Mouse (Mus musculus) CH12.LX (cell line): ENCODE measurements around the gene 9930021J03Rik. TPM values are rescaled to one million over a fixed set of nuclear protein-coding genes. Genes with fewer than 3 reads are reported as not detected.

Experiments
- DNase-seq: peaks from one replicate; pipeline ENCODE4 v3.0.0-alpha.2; 2013; ENCODE audit errors: extremely low read depth
- H3K27ac ChIP-seq: 2 replicates; pipeline ENCODE4 v1.5.1; 2012; ENCODE audit warnings: low read depth, mild to moderate bottlenecking, control low read depth, moderate library complexity; ENCODE audit not compliant: insufficient read depth
- H3K27me3 ChIP-seq: replicated peaks from 2 replicates; pipeline ENCODE3; 2012; ENCODE audit warnings: inconsistent platforms
- H3K36me3 ChIP-seq, 2 experiments: replicated peaks in 1 of 2; 2 replicates each; pipeline versions ENCODE3 to v1.6.1; 2012; ENCODE audit warnings: inconsistent platforms in 1 of 2, low read length in 1 of 2, mild to moderate bottlenecking in 1 of 2, mixed read lengths in 1 of 2, moderate library complexity in 1 of 2; ENCODE audit not compliant: control insufficient read depth in 1 of 2, insufficient read depth in 1 of 2
- H3K4me1 ChIP-seq, 2 experiments: 2 replicates each; pipeline ENCODE4 v1.6.1; 2012; ENCODE audit warnings: inconsistent platforms in 1 of 2, moderate library complexity in 1 of 2; ENCODE audit not compliant: insufficient read depth in 2 of 2, control insufficient read depth in 1 of 2
- H3K4me2 ChIP-seq: 2 replicates; pipeline ENCODE4 v1.6.1; 2012; ENCODE audit warnings: low read depth, mild to moderate bottlenecking, control low read depth; ENCODE audit not compliant: poor library complexity, insufficient read depth, severe bottlenecking
- H3K4me3 ChIP-seq, 3 experiments: fragments of 150-350 bp in 1 of 3; sonication (generic) in 1 of 3; replicated peaks in 1 of 3; 2 replicates each; pipeline versions ENCODE3 to v1.5.1; 2011 to 2012; ENCODE audit warnings: low read depth in 2 of 3, low read length in 2 of 3, mild to moderate bottlenecking in 2 of 3, moderate library complexity in 2 of 3, control low read depth in 1 of 3, improper control_type of control experiment in 1 of 3, inconsistent platforms in 1 of 3, mixed read lengths in 1 of 3; ENCODE audit not compliant: poor library complexity in 1 of 3
- H3K79me2 ChIP-seq: replicated peaks from 2 replicates; pipeline ENCODE4 v1.6.1; 2012; ENCODE audit warnings: mild to moderate bottlenecking, moderate library complexity; ENCODE audit not compliant: control insufficient read depth, poor library complexity, insufficient read depth, severe bottlenecking; ENCODE audit errors: extremely low read depth
- H3K9ac ChIP-seq: 2 replicates; pipeline ENCODE4 v1.6.1; 2012; ENCODE audit warnings: low read depth, mild to moderate bottlenecking, control low read depth, moderate library complexity; ENCODE audit not compliant: insufficient read depth
- H3K9me3 ChIP-seq: replicated peaks from 2 replicates; pipeline ENCODE3; 2012; ENCODE audit warnings: low read length, inconsistent platforms, mixed read lengths
- BHLHE40 ChIP-seq: IDR thresholded peaks from 2 replicates; pipeline ENCODE4 v1.6.1; 2011; ENCODE audit warnings: mild to moderate bottlenecking, low read depth, low read length, improper control_type of control experiment
- CHD1 ChIP-seq: IDR thresholded peaks from 2 replicates; pipeline ENCODE4 v1.6.1; 2012; ENCODE audit warnings: low read depth, low read length, improper control_type of control experiment, inconsistent platforms
- CHD2 ChIP-seq: IDR thresholded peaks from 2 replicates; pipeline ENCODE4 v1.6.1; 2011; ENCODE audit warnings: low read length, improper control_type of control experiment
- CTCF ChIP-seq, 2 experiments: IDR thresholded peaks in 1 of 2; conservative IDR thresholded peaks in 1 of 2; 2 replicates each; pipeline ENCODE4 v1.5.1; 2011 to 2012; ENCODE audit warnings: low read depth in 2 of 2, low read length in 2 of 2, improper control_type of control experiment in 1 of 2, inconsistent platforms in 1 of 2, mild to moderate bottlenecking in 1 of 2, moderate library complexity in 1 of 2
- E2F4 ChIP-seq: IDR thresholded peaks from 2 replicates; pipeline ENCODE4 v1.6.1; 2011; ENCODE audit warnings: low read depth, low read length, improper control_type of control experiment; ENCODE audit not compliant: insufficient replicate concordance
- EP300 ChIP-seq: IDR thresholded peaks from 2 replicates; pipeline ENCODE4 v1.6.1; 2011; ENCODE audit warnings: low read length, improper control_type of control experiment
- ETS1 ChIP-seq: conservative IDR thresholded peaks from 2 replicates; pipeline ENCODE4 v1.6.1; 2012; ENCODE audit warnings: low read depth, mild to moderate bottlenecking, inconsistent platforms, low read length, improper control_type of control experiment, moderate library complexity
- GABPA ChIP-seq: IDR thresholded peaks from 2 replicates; pipeline ENCODE4 v1.6.1; 2012; ENCODE audit warnings: low read depth, low read length, improper control_type of control experiment, inconsistent platforms; ENCODE audit not compliant: insufficient replicate concordance
- HCFC1 ChIP-seq: IDR thresholded peaks from 2 replicates; pipeline ENCODE4 v1.6.1; 2012; ENCODE audit warnings: low read depth, mild to moderate bottlenecking, inconsistent platforms, low read length, improper control_type of control experiment
- IRF4 ChIP-seq: IDR thresholded peaks from 2 replicates; pipeline ENCODE4 v1.6.1; 2014; ENCODE audit warnings: low read depth, mild to moderate bottlenecking, inconsistent platforms, low read length, improper control_type of control experiment
- MAFK ChIP-seq: IDR thresholded peaks from 2 replicates; pipeline ENCODE4 v1.6.1; 2011; ENCODE audit warnings: low read length, improper control_type of control experiment; ENCODE audit not compliant: insufficient replicate concordance
- MAX ChIP-seq: IDR thresholded peaks from 2 replicates; pipeline ENCODE4 v1.6.1; 2011; ENCODE audit warnings: low read length, improper control_type of control experiment
- MEF2A ChIP-seq: IDR thresholded peaks from 2 replicates; pipeline ENCODE4 v1.6.1; 2014; ENCODE audit warnings: low read depth, mild to moderate bottlenecking, inconsistent platforms, low read length, improper control_type of control experiment, borderline replicate concordance
- MXI1 ChIP-seq: IDR thresholded peaks from 2 replicates; pipeline ENCODE4 v1.6.1; 2011; ENCODE audit warnings: mild to moderate bottlenecking, low read depth, low read length, improper control_type of control experiment
- MYC ChIP-seq: IDR thresholded peaks from 2 replicates; pipeline ENCODE4 v1.6.1; 2011; ENCODE audit warnings: low read depth, mild to moderate bottlenecking, improper control_type of control experiment, low read length
- NELFE ChIP-seq: IDR thresholded peaks from 2 replicates; pipeline ENCODE4 v1.6.1; 2011; ENCODE audit warnings: low read depth, low read length, improper control_type of control experiment
- NRF1 ChIP-seq: IDR thresholded peaks from 2 replicates; pipeline ENCODE4 v1.6.1; 2014; ENCODE audit warnings: low read depth, mild to moderate bottlenecking, inconsistent platforms, low read length, improper control_type of control experiment, moderate library complexity
- PAX5 ChIP-seq: IDR thresholded peaks from 2 replicates; pipeline ENCODE4 v1.6.1; 2012; ENCODE audit warnings: low read length, inconsistent platforms, mixed read lengths
- POLR2AphosphoS2 ChIP-seq: IDR thresholded peaks from 2 replicates; pipeline ENCODE4 v1.6.1; 2011; ENCODE audit warnings: low read depth, low read length, improper control_type of control experiment
- RAD21 ChIP-seq: IDR thresholded peaks from 2 replicates; pipeline ENCODE4 v1.6.1; 2011; ENCODE audit warnings: low read depth, mild to moderate bottlenecking, low read length, improper control_type of control experiment, moderate library complexity
- RCOR1 ChIP-seq: conservative IDR thresholded peaks from 2 replicates; pipeline ENCODE4 v1.6.1; 2012; ENCODE audit warnings: low read depth, mild to moderate bottlenecking, inconsistent platforms, low read length, improper control_type of control experiment
- SIN3A ChIP-seq: IDR thresholded peaks from 2 replicates; pipeline ENCODE4 v1.6.1; 2012; ENCODE audit warnings: low read length, improper control_type of control experiment, inconsistent platforms
- SMC3 ChIP-seq: IDR thresholded peaks from 2 replicates; pipeline ENCODE4 v1.6.1; 2011; ENCODE audit warnings: low read depth, low read length, improper control_type of control experiment
- TBP ChIP-seq: conservative IDR thresholded peaks from 2 replicates; pipeline ENCODE4 v1.6.1; 2011; ENCODE audit warnings: low read depth, low read length, improper control_type of control experiment
- TCF12 ChIP-seq: IDR thresholded peaks from 2 replicates; pipeline ENCODE4 v1.6.1; 2014; ENCODE audit warnings: low read depth, mild to moderate bottlenecking, inconsistent platforms, low read length, improper control_type of control experiment
- UBTF ChIP-seq: IDR thresholded peaks from 2 replicates; pipeline ENCODE4 v1.6.1; 2012; ENCODE audit warnings: low read depth, mild to moderate bottlenecking, inconsistent platforms, low read length, improper control_type of control experiment, moderate library complexity
- USF1 ChIP-seq: IDR thresholded peaks from 2 replicates; pipeline ENCODE4 v1.6.1; 2014; ENCODE audit warnings: low read depth, mild to moderate bottlenecking, inconsistent platforms, low read length, improper control_type of control experiment
- USF2 ChIP-seq: conservative IDR thresholded peaks from 2 replicates; pipeline ENCODE4 v1.6.1; 2011; ENCODE audit warnings: low read depth, low read length, improper control_type of control experiment
- ZC3H11A ChIP-seq: IDR thresholded peaks from 2 replicates; pipeline ENCODE4 v1.6.1; 2012; ENCODE audit warnings: low read depth, mild to moderate bottlenecking, inconsistent platforms, low read length, improper control_type of control experiment
- ZMIZ1 ChIP-seq: IDR thresholded peaks from 2 replicates; pipeline ENCODE4 v1.6.1; 2012; ENCODE audit warnings: low read depth, mild to moderate bottlenecking, inconsistent platforms, low read length, improper control_type of control experiment
- dilution Hi-C: fragments of 300-500 bp; cut with MboI; formaldehyde crosslinking; loops from 2 replicates; pipeline ENCODE4 v1.14.3; 2020; ENCODE audit warnings: low sequenced_read_pairs; ENCODE audit not compliant: extremely low pct_unique_long_range_greater_than_20kb, extremely low pct_ligation_motif_present
- in situ Hi-C: fragments of 300-500 bp; cut with MboI; formaldehyde crosslinking; loops from 3 replicates; pipeline ENCODE4 v1.14.3; 2019; ENCODE audit warnings: low sequenced_read_pairs, low pct_ligation_motif_present, low pct_unique_long_range_greater_than_20kb, mixed read lengths
- polyA plus RNA-seq: library from polyadenylated mRNA; unstranded; fragments of >175 nt; gene quantifications from 2 replicates; pipeline ENCODE4 v1.2.1, GENCODE M21; 2012; ENCODE audit warnings: low read depth; ENCODE audit not compliant: insufficient read length
- total RNA-seq, 2 experiments: library from RNA; depleted of rRNA; stranded (reverse); fragments of 300-350 nt in 1 of 2; fragments of >200 nt in 1 of 2; gene quantifications; 2 replicates each; pipeline ENCODE4 v1.2.3; 2012 to 2014

9930021J03Rik gene
- total and polyA plus RNA-seq, 3 experiments, result 4.2 to 8.7 (median 7.8) TPM

DNA sequence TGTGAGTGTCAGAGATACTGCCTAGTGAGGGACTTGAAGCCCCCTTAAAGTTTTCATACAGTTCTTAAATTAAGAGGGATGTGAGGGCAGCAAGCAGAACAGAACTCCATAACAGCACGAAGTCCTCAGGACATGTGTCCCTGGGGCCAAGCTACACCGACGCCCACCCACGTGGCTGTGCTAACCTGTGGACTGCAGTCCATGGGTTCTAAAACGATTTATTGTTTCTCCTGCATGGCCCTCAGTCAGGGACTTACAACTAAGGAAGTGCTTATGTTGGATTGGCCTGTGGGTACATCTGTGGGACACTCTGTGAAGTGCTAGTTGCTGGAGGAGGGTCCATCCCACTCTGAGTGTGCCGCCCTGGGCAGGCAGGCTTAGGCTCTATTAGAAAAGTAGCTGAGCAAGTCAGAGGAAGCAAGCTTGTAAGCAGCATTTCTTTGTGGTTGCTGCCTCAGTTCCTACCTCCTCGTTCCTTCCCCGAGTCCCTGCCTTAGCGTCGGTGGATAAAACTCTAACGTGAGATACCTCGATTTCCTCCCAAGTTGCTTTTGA, 17.7 kb upstream of the 9930021J03Rik start:
- no peaks in the 10 kb centered on the region for H3K9me3 ChIP-seq
- in situ Hi-C loops (loop anchor here (5.0 to 25.0 kb wide), 3 partner anchors 304 to 461 kb away; partner anchors contain the start of genes Cd274 and Plgrkt), dilution Hi-C loops (no loop called here)
- H3K27ac ChIP-seq, result no peak overlapping the region
- H3K36me3 ChIP-seq, result no peaks in the 10 kb centered on the region
- peak overlapping the region; percentile 59; the same call in 1 of the 2 replicates for H3K4me2 ChIP-seq
- peaks cover 0 to 17% of the 10 kb centered on the region in 2 experiments; a peak in 3 of 4 replicates for H3K4me1 ChIP-seq
- no peaks in the 10 kb centered on the region for H3K27me3 ChIP-seq
- H3K9ac ChIP-seq, result peak overlapping the region; percentile 2; the same call in 1 of the 2 replicates
- no peaks in the 10 kb centered on the region for H3K79me2 ChIP-seq
- DNase-seq, result no peak
- no peak for TF ChIP-seq UBTF
- no peak for TF ChIP-seq E2F4
- no peak for TF ChIP-seq SMC3
- no peak for TF ChIP-seq RAD21
- TF ChIP-seq USF2, result no peak
- no peak for TF ChIP-seq MAX
- TF ChIP-seq TCF12, result no peak
- no peak for TF ChIP-seq NRF1
- no peak for TF ChIP-seq POLR2AphosphoS2
- no peak for TF ChIP-seq MYC
- TF ChIP-seq MXI1, result no peak
- no peak for TF ChIP-seq NELFE
- no peak for TF ChIP-seq ETS1
- TF ChIP-seq ZC3H11A, result no peak
- no peak for TF ChIP-seq PAX5
- no peak overlapping the region for H3K4me3 ChIP-seq

DNA sequence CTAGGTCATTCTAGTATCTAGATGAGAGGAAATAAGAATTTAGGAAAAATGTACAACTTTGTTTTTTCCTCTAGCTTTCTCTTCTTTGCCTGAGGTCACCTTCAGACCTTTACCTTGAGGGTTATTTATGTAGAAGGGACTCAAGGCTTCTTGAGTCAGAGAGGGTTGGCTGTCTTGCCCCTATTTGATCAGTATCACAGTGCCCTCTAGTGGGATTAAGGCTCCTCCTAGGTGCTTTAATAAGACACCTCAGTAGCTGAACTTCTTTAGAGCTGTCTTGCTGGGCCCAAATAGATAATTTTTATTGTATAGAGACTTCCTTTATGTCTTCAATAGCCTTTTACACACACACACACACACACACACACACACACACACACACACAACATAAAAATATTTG, 15.2 kb upstream of the 9930021J03Rik start:
- DNase-seq, result peak; percentile 81
- H3K9me3 ChIP-seq, result no peaks in the 10 kb centered on the region
- H3K4me1 ChIP-seq, result peaks cover 0 to 15% of the 10 kb centered on the region in 2 experiments; a peak in 2 of 4 replicates
- in situ Hi-C loops, result loop anchor here (5.0 to 25.0 kb wide), 3 partner anchors 306 to 459 kb away; partner anchors contain the start of genes Cd274 and Plgrkt
- no peak overlapping the region for H3K4me2 ChIP-seq
- H3K36me3 ChIP-seq, result no peaks in the 10 kb centered on the region
- no peak overlapping the region for H3K27ac ChIP-seq
- dilution Hi-C loops, result no loop called here
- no peaks in the 10 kb centered on the region for H3K79me2 ChIP-seq
- no peak overlapping the region for H3K4me3 ChIP-seq
- H3K9ac ChIP-seq, result no peak overlapping the region
- H3K27me3 ChIP-seq, result no peaks in the 10 kb centered on the region
- no peak for TF ChIP-seq MEF2A
- no peak for TF ChIP-seq CHD2
- no peak for TF ChIP-seq ZMIZ1
- no peak for TF ChIP-seq SIN3A
- TF ChIP-seq BHLHE40, result no peak
- no peak; the same call in 1 of the 2 replicates for TF ChIP-seq IRF4
- no peak for TF ChIP-seq GABPA
- TF ChIP-seq RCOR1, result no peak
- TF ChIP-seq TCF12, result no peak
- no peak for TF ChIP-seq MAX
- no peak for TF ChIP-seq TBP
- peak; percentile 93 for TF ChIP-seq SMC3
- no peak for TF ChIP-seq CHD1
- no peak for TF ChIP-seq ETS1
- TF ChIP-seq HCFC1, result no peak
- peak; percentile 94 for TF ChIP-seq RAD21
- no peak for TF ChIP-seq POLR2AphosphoS2
- TF ChIP-seq CTCF (conservative IDR thresholded peaks at IDR 0.05 in 1 of 2, IDR thresholded peaks at IDR 0.05 in 1 of 2; ENCODE audit: low read depth in 2 of 2, low read length in 2 of 2), result peak in 1 of 2 experiments; percentile 91; a peak in 3 of 4 replicates
- no peak for TF ChIP-seq MAFK
- TF ChIP-seq USF1, result no peak
- no peak for TF ChIP-seq UBTF
- TF ChIP-seq USF2, result no peak
- no peak for TF ChIP-seq NELFE
- TF ChIP-seq EP300, result no peak
- peak; percentile 41; the same call in 1 of the 2 replicates for TF ChIP-seq ZC3H11A
